Mouse (Mus musculus): ENCODE measurements around the gene Ada. TPM values are rescaled to one million over a fixed set of nuclear protein-coding genes. Genes with fewer than 3 reads are reported as not detected.

Ada gene
- polyA plus RNA-seq, 1 experiment, result 1.4 TPM

DNA sequence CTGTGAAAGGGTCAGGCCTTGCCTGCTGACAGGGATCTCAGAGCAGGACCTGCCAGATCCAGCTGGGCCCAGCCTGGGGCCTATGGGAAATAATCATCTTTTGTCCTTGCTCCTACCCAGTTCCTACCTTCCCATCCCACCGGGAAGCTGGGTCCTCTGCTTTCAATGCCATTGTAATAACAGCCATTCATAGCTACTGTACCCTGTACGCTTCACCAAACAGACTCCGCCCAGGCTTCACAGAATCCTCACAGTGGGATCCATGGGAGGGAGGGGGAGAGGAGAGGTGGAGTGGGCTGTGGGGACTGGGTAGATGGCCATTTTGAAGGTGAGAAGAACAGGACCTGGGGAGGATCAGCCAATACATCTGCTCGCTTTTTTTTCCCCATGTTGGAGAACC, 28.9 kb upstream of the Ada start:
- Histone ChIP-seq H3K27ac (ENCODE audit: insufficient read depth, low read length) (no peak overlapping the region), H3K4me3 (replicated peaks; ENCODE audit: insufficient read depth, low read depth, low read length) (no peak overlapping the region), H3K27me3 (ENCODE audit: control insufficient read depth, insufficient read depth, low read length) (no peaks in the 10 kb centered on the region; the same call in 1 of the 2 replicates), H3K4me1 (ENCODE audit: control insufficient read depth, insufficient read depth, low read length) (no peaks in the 10 kb centered on the region; the same call in 1 of the 2 replicates)
- WGBS, result 63% methylated on average over 4 of the region's 4 CpGs
- TF ChIP-seq CTCF (IDR thresholded peaks at IDR 0.05; ENCODE audit: borderline replicate concordance, insufficient read depth, low read depth, low read length), result no peak
- TF ChIP-seq POLR2A (IDR thresholded peaks at IDR 0.05; ENCODE audit: borderline replicate concordance, insufficient read depth, low read length), result no peak
- DNase-seq, result no peak

- DNase-seq, result no peak
- no peak overlapping the region for H3K27ac ChIP-seq (ENCODE audit: insufficient read depth, low read length)
- no peaks in the 10 kb centered on the region for H3K4me1 ChIP-seq (ENCODE audit: control insufficient read depth, insufficient read depth, low read length)
- no peak overlapping the region for H3K4me3 ChIP-seq (replicated peaks; ENCODE audit: insufficient read depth, low read depth, low read length)
- TF ChIP-seq CTCF (IDR thresholded peaks at IDR 0.05; ENCODE audit: borderline replicate concordance, insufficient read depth, low read depth, low read length), result no peak
- no peak for TF ChIP-seq POLR2A (IDR thresholded peaks at IDR 0.05; ENCODE audit: borderline replicate concordance, insufficient read depth, low read length)
- H3K27me3 ChIP-seq (ENCODE audit: control insufficient read depth, insufficient read depth, low read length), result no peaks in the 10 kb centered on the region; the same call in 1 of the 2 replicates
- WGBS, result 52% methylated on average over 2 of the region's 2 CpGs
Observed at GRCm38 (mm10) chr2:163777061-163777460, 27.0 kb upstream of the Ada start.

GRCm38 (mm10) chr2:163776661-163777060, 26.6 kb upstream of the Ada start:
- Histone ChIP-seq H3K27ac (ENCODE audit: insufficient read depth, low read length) (no peak overlapping the region), H3K27me3 (ENCODE audit: control insufficient read depth, insufficient read depth, low read length) (no peaks in the 10 kb centered on the region; the same call in 1 of the 2 replicates), H3K4me1 (ENCODE audit: control insufficient read depth, insufficient read depth, low read length) (no peaks in the 10 kb centered on the region), H3K4me3 (replicated peaks; ENCODE audit: insufficient read depth, low read depth, low read length) (no peak overlapping the region)
- no peak for DNase-seq
- WGBS, result 37% methylated on average over 13 of the region's 13 CpGs
- no peak for TF ChIP-seq POLR2A (IDR thresholded peaks at IDR 0.05; ENCODE audit: borderline replicate concordance, insufficient read depth, low read length)
- TF ChIP-seq CTCF (IDR thresholded peaks at IDR 0.05; ENCODE audit: borderline replicate concordance, insufficient read depth, low read depth, low read length), result no peak

DNA sequence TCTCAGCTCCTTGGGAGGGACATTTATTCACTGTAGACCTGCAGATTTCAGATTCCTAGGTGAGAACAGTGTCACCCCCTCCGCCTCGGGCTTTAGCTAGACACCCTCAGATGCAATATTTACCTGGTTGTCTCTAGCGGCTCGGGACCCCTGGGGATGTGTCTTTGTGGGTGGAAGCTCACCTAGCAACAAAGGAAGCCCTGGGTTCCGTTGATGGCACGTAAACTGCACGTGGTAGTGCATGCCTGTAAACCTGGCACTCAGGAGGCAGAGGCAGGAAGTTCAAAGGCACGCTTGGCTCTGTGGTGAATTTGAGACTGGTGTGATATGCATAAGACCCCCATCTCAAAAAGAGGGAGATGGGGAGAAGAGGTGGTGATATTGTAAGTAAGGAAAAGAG, 20.7 kb upstream of the Ada start:
- DNase-seq, result no peak
- H3K27ac ChIP-seq (ENCODE audit: insufficient read depth, low read length), result no peak overlapping the region
- no peaks in the 10 kb centered on the region for H3K27me3 ChIP-seq (ENCODE audit: control insufficient read depth, insufficient read depth, low read length)
- no peaks in the 10 kb centered on the region for H3K4me1 ChIP-seq (ENCODE audit: control insufficient read depth, insufficient read depth, low read length)
- WGBS, result 92% methylated on average over 8 of the region's 8 CpGs
- H3K4me3 ChIP-seq (replicated peaks; ENCODE audit: insufficient read depth, low read depth, low read length), result no peak overlapping the region
- TF ChIP-seq POLR2A (IDR thresholded peaks at IDR 0.05; ENCODE audit: borderline replicate concordance, insufficient read depth, low read length) (no peak), CTCF (IDR thresholded peaks at IDR 0.05; ENCODE audit: borderline replicate concordance, insufficient read depth, low read depth, low read length) (no peak)

DNA sequence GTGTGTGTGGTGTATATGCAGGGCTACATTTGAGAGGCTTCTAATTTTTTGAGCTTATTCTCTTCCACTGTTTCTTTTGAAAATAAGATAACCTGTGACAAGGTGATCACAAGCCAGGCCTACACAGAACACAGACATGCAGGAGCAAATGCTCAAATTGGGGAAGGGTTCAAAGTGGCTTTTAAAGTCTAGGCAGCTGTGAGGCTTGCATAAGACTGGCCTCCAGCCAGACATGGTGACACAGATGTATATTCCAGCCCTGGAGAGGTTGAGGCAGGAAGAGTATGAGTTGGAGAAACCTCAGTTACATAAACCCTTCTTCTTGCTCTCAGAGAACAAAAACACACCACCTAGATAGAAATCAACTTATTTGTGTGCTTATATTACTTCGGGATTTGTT, 16.9 kb upstream of the Ada start:
- WGBS, result 69% methylated on average over 1 of the region's 1 CpGs
- no peak overlapping the region for H3K4me3 ChIP-seq (replicated peaks; ENCODE audit: insufficient read depth, low read depth, low read length)
- H3K27me3 ChIP-seq (ENCODE audit: control insufficient read depth, insufficient read depth, low read length), result no peaks in the 10 kb centered on the region
- no peak overlapping the region for H3K27ac ChIP-seq (ENCODE audit: insufficient read depth, low read length)
- no peaks in the 10 kb centered on the region for H3K4me1 ChIP-seq (ENCODE audit: control insufficient read depth, insufficient read depth, low read length)
- DNase-seq, result no peak
- TF ChIP-seq POLR2A (IDR thresholded peaks at IDR 0.05; ENCODE audit: borderline replicate concordance, insufficient read depth, low read length), result no peak
- TF ChIP-seq CTCF (IDR thresholded peaks at IDR 0.05; ENCODE audit: borderline replicate concordance, insufficient read depth, low read depth, low read length), result no peak

DNA sequence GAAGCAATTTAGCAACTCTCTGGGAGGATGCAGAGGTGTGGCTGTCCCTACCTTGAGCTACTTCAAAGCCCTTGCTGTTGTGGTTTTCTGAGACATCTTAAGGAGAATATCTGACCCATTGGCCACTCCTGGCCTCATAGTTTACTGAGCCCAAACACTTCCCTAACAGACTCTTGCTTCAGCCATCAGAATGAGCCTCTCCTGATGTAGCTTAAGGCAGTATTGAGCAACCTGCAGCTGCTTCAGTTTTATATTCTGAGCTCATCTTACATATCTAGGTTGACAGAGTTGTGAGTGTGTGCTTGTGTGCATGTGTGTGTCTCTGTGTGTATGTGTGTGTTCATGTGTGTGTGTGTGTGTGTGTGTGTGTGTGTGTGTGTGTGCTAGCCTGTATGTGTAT, 16.2 kb upstream of the Ada start:
- no peak overlapping the region for H3K27ac ChIP-seq (ENCODE audit: insufficient read depth, low read length)
- TF ChIP-seq POLR2A (IDR thresholded peaks at IDR 0.05; ENCODE audit: borderline replicate concordance, insufficient read depth, low read length) (no peak), CTCF (IDR thresholded peaks at IDR 0.05; ENCODE audit: borderline replicate concordance, insufficient read depth, low read depth, low read length) (no peak)
- H3K4me1 ChIP-seq (ENCODE audit: control insufficient read depth, insufficient read depth, low read length), result no peaks in the 10 kb centered on the region
- H3K27me3 ChIP-seq (ENCODE audit: control insufficient read depth, insufficient read depth, low read length), result no peaks in the 10 kb centered on the region
- no peak overlapping the region for H3K4me3 ChIP-seq (replicated peaks; ENCODE audit: insufficient read depth, low read depth, low read length)
- no peak for DNase-seq

DNA sequence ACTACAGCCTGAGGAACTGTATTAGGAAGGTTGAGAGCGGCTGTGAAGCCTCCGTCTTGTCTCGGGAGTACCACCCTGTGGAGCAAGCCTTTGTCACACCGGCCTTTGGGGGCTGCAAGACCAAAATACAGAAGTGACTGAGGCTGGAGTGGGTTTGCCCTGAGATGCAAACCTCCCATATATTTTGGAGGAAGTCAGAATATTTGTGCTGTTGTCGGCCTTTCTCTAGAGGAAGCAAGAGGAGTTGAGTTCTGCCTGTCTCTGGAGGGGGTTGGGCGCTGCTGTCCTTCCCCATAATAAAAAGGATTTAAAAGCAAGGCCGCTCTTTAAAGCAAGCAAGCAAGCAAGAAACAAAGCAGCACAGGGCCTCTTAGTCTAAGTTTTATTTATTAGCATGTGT, 11.4 kb upstream of the Ada start:
- Histone ChIP-seq H3K4me3 (replicated peaks; ENCODE audit: insufficient read depth, low read depth, low read length) (no peak overlapping the region), H3K4me1 (ENCODE audit: control insufficient read depth, insufficient read depth, low read length) (no peaks in the 10 kb centered on the region), H3K27me3 (ENCODE audit: control insufficient read depth, insufficient read depth, low read length) (no peaks in the 10 kb centered on the region), H3K27ac (ENCODE audit: insufficient read depth, low read length) (no peak overlapping the region)
- TF ChIP-seq CTCF (IDR thresholded peaks at IDR 0.05; ENCODE audit: borderline replicate concordance, insufficient read depth, low read depth, low read length), result no peak
- TF ChIP-seq POLR2A (IDR thresholded peaks at IDR 0.05; ENCODE audit: borderline replicate concordance, insufficient read depth, low read length), result no peak
- no peak for DNase-seq
- WGBS, result 92% methylated on average over 7 of the region's 7 CpGs

GRCm38 (mm10) chr2:163760589-163760988, 10.6 kb upstream of the Ada start:
- no peak overlapping the region for H3K27ac ChIP-seq (ENCODE audit: insufficient read depth, low read length)
- 80% methylated on average over 6 of the region's 6 CpGs for WGBS
- TF ChIP-seq POLR2A (IDR thresholded peaks at IDR 0.05; ENCODE audit: borderline replicate concordance, insufficient read depth, low read length), result no peak
- no peak for TF ChIP-seq CTCF (IDR thresholded peaks at IDR 0.05; ENCODE audit: borderline replicate concordance, insufficient read depth, low read depth, low read length)
- H3K4me1 ChIP-seq (ENCODE audit: control insufficient read depth, insufficient read depth, low read length), result no peaks in the 10 kb centered on the region
- no peak for DNase-seq
- no peaks in the 10 kb centered on the region for H3K27me3 ChIP-seq (ENCODE audit: control insufficient read depth, insufficient read depth, low read length)
- H3K4me3 ChIP-seq (replicated peaks; ENCODE audit: insufficient read depth, low read depth, low read length), result no peak overlapping the region

All from cerebellum, adult 2 months (tissue).